Mouse (Mus musculus) urinary bladder, postnatal 36 days (tissue): Measurements from ENCODE around the gene Trip12.

Experiments used
- DNase-seq, 2 experiments: peaks; one replicate each; pipeline ENCODE4 v3.0.0; 2022; ENCODE audit warnings: low spot score in 2 of 2, mixed read lengths in 1 of 2

The Trip12 gene

DNA sequence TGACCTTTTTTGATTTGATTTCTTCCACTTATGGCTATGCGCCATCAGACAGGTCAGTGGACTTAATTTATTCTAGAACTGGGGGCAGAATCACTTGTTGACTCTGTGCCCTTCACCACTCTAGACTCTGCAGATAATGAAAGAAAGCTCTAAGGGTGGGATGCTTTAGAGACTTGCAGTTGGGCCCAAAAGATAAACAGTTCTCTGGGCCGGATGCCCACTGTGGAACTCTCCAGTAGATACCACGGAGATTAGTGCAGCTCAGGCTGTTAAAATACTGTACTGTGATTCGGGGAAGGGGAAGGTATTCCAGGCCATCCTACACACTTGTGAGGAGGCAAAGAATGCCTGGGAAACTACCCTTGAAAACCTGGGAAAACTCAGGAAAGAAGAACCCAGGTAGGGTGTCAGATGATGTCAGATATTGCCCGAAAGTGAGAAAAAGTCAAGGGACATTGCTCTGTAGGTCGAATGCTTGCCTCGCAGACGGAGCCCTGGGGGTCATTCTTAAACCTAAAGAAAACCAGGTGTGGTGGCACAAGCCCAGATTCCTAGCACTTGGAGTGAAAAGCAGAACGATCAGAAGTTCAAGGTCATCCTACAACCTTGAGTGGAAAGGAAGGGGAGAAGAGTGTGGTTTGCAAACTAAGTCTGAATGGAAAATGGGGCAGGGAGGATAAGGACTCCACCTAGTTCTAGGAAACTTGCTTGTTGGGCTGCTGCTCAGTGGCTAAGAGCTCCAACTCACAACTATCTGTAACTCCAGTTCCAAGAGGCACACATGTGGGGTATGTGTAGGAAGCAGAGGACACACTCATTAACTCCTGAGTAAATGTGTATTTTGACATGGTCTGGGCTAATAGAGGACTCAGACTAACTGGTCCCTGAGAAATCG, 20.3 kb upstream of the Trip12 start:
- no peak for DNase-seq

GRCm38 (mm10) chr1:84859597-84859996, 19.3 kb upstream of the Trip12 start:
- DNase-seq, result no peak

GRCm38 (mm10) chr1:84855756-84856155, 15.4 kb upstream of the Trip12 start:
- no peak for DNase-seq

DNA sequence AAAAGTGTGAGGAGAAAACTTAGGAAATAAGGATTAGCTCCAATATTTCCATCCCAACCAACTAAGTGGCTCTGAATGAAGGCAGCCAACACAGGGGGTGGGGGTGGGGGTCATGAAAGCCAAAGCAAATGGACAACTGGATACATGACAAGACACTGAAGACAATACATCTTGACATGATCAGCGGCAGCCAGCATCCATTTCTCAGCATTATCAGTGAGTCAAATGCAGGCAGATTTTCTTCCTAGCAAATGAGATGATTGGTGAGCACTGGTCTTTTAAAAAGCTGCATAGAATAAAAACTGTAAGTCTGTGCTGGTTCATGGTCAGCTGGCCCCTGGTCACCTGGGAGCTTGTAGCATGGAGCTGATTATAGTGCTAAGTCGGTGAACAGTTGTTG, 14.7 kb upstream of the Trip12 start:
- DNase-seq, result no peak

- no peak for DNase-seq
Measured at GRCm38 (mm10) chr1:84853721-84854120, 13.4 kb upstream of the Trip12 start.

DNA sequence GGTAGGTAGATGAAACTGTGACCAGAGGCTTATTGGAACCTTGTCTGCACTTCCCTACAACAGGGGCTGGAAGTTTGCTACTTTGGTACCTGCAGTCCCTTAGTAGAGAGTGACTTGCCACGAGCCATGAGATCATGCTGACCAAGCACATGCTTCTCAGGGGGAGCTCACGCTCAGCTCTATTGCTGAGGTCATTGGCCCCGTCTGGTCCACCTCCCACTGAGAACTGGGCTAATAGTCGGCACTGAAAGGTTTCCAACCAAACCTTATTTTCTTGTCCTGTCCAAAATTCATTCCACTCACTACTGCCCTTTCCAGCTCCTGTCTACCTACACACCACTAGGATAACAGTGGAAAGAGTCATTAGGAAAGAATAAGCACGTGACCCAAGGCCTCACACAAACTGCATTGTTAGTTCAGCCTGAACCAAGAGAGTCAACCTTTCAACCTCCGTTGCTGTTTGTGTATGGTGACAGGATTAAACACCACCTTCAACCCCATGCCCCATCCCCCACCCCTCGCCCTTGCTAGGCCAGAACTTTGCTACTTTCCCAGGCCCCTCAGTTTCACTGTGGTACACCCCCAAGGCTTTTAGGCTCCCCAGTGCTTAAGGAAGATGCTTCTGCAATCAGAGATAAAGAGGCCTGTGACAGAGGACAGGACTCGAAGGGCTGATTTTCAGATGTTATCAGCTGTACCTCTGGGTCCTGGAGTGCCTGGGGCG, 11.4 kb upstream of the Trip12 start:
- no peak for DNase-seq

DNA sequence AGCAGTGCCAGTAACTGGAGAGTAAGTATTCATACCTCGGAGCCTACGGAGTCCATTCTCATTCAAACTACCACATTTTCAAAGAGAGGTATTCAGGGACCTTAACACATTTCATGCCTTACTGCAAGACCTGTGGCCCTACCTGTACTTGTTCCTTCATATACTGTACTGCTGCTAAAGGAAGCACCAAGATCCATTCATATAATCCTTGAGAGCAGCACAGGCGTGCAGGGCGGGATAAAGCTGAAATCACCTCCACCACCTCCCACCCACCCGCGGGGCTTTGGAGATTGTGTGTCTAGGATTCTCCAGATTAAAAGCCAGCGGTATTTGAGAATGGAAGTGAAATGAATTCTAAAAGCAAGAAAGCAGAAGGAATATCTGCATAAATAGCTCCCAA, 10.2 kb upstream of the Trip12 start:
- DNase-seq, result no peak

- DNase-seq, result no peak
Measured at GRCm38 (mm10) chr1:84849804-84850203, 9.5 kb upstream of the Trip12 start.

DNA sequence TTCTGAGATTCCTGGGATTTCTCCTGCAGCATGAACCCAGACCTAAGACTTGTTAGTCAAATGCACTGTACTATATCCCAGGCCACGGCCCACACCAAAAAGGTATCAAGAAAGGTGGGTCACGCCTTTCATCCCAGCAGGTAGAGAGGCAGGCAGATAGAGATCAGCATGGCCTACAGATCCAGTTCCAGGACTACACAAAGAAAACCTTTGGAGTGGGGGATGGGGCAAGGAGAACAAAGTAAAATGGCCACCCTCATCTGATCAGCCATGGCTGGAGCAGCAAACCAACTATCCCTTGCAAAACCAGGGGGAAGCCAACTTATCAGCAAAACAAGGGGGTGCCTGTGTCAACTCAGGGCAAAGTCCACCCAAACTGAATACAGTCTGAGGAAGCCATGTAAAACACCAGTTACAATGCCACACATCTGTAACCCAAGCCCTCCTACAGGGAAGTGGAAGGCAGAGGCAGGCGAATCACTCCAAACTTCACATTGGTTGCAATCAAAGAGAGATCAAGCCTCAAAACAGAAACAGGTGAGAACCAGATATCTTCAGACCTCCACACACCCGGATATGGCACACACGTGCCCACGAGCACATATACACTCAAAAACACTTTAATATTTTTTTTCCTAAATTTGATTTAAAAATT, 8.6 kb upstream of the Trip12 start:
- DNase-seq, result no peak

DNA sequence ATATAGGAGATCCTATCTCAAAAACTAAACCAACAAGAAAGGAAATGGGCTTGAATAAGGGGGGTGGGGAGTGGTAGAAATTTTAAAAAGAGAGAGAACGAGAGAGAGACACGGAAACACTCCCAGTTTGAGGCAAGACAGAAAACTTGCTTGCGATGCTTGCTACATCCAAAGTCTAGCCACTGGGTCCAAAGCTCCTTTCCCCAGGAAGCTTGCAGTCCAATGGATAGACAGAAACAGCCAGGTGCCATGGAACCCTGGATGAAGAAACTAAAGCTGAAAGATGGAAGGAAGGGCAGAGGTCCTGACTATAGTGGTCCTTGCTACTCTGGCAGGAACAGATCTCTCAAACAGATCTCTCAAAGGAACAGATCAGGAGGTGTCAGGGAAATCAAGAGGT, 8.0 kb upstream of the Trip12 start:
- DNase-seq, result no peak

DNA sequence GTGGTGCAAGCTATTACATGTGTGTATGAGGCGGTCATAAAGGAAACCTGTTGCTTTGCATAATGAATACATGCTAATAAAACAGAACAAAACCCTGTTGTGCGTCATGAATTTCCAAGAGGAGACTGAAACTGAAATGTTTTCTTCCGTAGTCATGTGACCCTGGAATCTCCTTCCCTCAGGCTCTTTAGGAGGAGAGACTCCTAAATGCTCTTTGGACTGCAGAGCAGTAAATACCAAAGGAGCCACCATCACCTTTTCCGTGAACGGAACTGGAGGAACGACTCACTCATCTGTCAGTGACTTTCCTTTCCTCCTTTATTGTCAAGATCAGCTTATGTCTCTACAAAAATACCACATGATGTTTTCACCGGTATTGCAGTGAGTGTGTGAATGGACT, 7.4 kb upstream of the Trip12 start:
- no peak for DNase-seq

DNA sequence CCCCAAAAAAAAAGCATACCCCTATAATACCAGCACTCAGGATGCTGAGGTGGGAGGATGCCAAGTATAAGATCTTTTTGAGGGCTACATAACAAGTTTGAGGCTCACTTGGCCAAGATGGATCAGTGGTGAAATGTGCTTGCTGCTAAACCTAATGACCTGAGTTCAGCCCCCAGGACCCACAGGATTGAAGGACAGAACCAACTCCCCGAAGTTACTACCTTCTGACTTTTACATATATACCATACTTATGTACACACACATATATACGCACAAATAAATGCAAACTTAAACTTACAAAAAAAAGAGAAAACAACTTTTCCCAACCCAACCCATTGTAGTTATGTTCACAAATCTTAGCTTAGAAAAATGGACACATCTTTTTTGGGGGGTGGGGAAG, 3.0 kb upstream of the Trip12 start:
- no peak for DNase-seq

- no peak for DNase-seq
Measured at GRCm38 (mm10) chr1:84841061-84841460, 745 bp upstream of the Trip12 start.

DNA sequence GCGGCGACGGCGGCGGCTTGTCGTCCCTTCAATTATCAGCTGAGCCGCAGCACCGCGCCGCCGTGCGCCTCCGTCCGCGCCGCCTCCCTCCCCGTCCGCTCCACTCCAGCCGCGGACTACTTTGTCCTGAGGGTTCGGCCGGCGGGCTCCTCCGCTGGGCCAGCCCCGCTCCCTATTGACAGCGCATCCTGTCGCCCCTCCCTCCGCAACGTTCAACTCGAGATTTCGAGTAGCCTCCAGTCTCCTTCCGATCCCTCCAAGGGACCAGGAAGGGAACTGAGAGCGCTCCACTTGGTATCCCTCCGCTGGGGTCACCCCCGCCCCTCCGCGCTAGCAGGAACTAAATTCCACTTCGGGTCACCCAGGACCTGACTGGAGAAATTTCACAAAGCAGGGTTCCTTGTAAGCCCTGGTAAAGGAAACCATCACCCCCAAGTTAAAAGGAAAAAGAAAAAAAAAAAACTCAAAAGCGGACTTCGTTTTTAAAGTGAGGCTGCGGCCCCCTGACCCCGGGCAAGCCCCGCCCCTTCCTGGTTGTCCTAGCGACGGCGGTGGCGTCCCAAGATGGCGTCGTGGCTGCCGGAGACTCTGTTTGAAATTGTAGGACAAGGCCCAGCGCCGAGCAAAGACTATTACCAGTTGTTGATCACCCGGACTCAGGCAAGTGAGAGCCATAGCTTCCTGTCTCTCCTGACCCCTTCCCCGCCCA, 853 bp downstream of the Trip12 start, which contains the start of gene Fbxo36:
TSS of gene Fbxo36 (plus strand) at position 533 of the 709 bp plus-strand sequence.
- peak; percentile 87 to 92 for DNase-seq

- DNase-seq, result peak; percentile 57 to 69
Measured at GRCm38 (mm10) chr1:84838621-84839151, 1.6 kb downstream of the Trip12 start.

GRCm38 (mm10) chr1:84838156-84838555, 2.2 kb downstream of the Trip12 start:
- DNase-seq, result no peak

DNA sequence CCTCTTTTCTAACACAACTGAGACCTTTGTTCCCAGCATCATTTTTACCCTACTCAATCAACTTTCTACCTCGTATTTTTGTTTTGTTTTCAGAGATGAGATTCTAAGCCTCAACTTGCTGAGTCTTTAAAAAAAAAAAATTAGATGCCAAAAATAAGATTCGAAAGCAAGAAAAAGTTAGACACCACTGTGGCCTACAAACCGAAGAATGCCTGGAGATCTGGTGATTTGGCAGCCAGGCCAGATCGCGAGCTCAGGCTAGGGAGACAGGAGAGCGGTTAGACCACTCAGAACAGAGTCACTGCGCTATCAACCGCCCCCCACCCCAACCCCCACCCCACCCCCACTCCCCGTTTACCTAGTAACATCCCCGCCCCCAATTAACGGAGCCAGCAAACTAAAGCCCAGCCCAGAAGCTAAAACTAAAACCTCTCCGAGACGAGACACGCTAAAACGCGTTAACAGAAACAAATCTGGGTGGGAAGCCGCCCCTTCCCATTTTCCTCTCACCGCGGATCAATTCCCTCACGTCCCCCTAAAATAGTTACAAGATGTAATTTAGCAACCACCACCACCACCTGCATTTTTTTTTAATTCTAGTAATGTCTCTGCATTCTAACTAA, 2.7 kb downstream of the Trip12 start:
- DNase-seq, result no peak

- no peak for DNase-seq
Measured at GRCm38 (mm10) chr1:84825091-84825490, 15.2 kb downstream of the Trip12 start.

GRCm38 (mm10) chr1:84817596-84817995, 22.7 kb downstream of the Trip12 start:
- DNase-seq, result no peak

DNA sequence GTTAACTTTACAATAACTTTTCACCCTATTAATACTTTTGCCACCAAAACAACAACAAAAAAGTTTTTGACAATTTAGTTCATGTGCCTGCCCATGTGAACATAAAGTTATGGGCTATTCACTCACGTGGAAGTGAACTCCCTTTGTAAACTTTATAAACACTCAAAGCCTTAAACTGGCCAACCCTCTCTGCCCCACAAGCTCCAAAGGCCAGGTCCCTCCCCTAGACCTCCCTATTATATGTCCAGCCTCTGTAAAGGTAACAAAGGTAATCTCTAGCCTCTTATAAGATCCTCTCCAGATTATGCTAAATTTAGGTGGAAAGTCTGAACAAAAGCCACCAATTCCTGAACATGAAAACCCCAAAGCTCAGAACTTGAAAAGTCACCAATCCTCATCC, 36.5 kb downstream of the Trip12 start:
- no peak for DNase-seq

GRCm38 (mm10) chr1:84799166-84799565, 41.1 kb downstream of the Trip12 start:
- no peak for DNase-seq
